ENCODE assay signal across 8 mouse cellular contexts in genomic region chr2:163800832-163801231, GRCm38 (mm10). TPM values are rescaled to one million over a fixed set of nuclear protein-coding genes. Genes with fewer than 3 reads are reported as not detected.
DNase-seq lines count a peak whose midpoint lies in the region.

No protein-coding gene starts in this region.

- peak; percentile 24 to 42 for DNase-seq in cerebellum, postnatal 14 days
- no peak for DNase-seq in cerebellum, postnatal 4 days (ENCODE audit: low spot score in 2 of 2)
- DNase-seq in spleen, postnatal 36 days (ENCODE audit: low spot score in 2 of 2) = peak; percentile 55 to 57
- DNase-seq in spleen, postnatal 14 days (ENCODE audit: low spot score in 2 of 2) = no peak
- peak; percentile 38 to 43 for DNase-seq in kidney, postnatal 25 days
- DNase-seq in thymus, postnatal 36 days = peak; percentile 39 to 59
- DNase-seq in right cerebral cortex, postnatal 25 days = no peak
- no peak for DNase-seq in left cerebral cortex, adult 8-10 months (ENCODE audit: low spot score in 2 of 2)

RNA-seq across cellular contexts. Expression of gene Ccn5, which starts 19.8 kb away (rescaled TPM):
- under 1 TPM in 1 of 4 experiments, not detected in 3; 0.18 TPM for total RNA-seq in left cerebral cortex, adult 8-10 months (2022)

RNA-seq across cellular contexts. Expression of gene Ada, which starts 50.8 kb away (rescaled TPM):
- 1 to 10 TPM; 1.4 to 2.0 (median 1.5) TPM for total RNA-seq in left cerebral cortex, adult 8-10 months (2022)

RNA-seq across cellular contexts. Expression of gene Kcnk15, which starts 52.6 kb away (rescaled TPM):
- total RNA-seq in left cerebral cortex, adult 8-10 months (2022) = under 1 TPM; 0.19 to 0.27 (median 0.25) TPM

Comparison
In these comparisons a context has a peak if more than half of its experiments do, and no peak if none do; other contexts are left out.
1. DNase-seq: peak in cerebellum, postnatal 14 days (2 of 2), spleen, postnatal 36 days (2 of 2), kidney, postnatal 25 days (2 of 2) and thymus, postnatal 36 days (2 of 2); none in cerebellum, postnatal 4 days (0 of 2), spleen, postnatal 14 days (0 of 2), right cerebral cortex, postnatal 25 days (single experiment) and left cerebral cortex, adult 8-10 months (0 of 2).